Mouse (Mus musculus) heart, embryonic 12.5 days (tissue): ENCODE data around the gene Ikzf1. TPM values are rescaled to one million over a fixed set of nuclear protein-coding genes. Genes with fewer than 3 reads are reported as not detected.

Experiments
- ATAC-seq: fragments of 200-750 bp; cut with Nextera tagmentation; 2 replicates; pipeline ENCODE4 v1.8.0; 2017; ENCODE audit warnings: moderate TSS enrichment, moderate library complexity; ENCODE audit not compliant: insufficient number of reproducible peaks, low FRiP score
- H3K27ac ChIP-seq: fragments of 300-500 bp; sonication (generic); 2 replicates; pipeline ENCODE4 v1.5.1; 2016; ENCODE audit warnings: mild to moderate bottlenecking, moderate library complexity; ENCODE audit not compliant: poor library complexity, severe bottlenecking
- H3K27me3 ChIP-seq: fragments of 300-500 bp; sonication (generic); replicated peaks from 2 replicates; pipeline ENCODE4 v1.6.1; 2016; ENCODE audit warnings: mild to moderate bottlenecking, moderate library complexity
- H3K36me3 ChIP-seq: fragments of 300-500 bp; sonication (generic); 2 replicates; pipeline ENCODE4 v1.6.1; 2016; ENCODE audit warnings: mild to moderate bottlenecking, moderate library complexity
- H3K4me1 ChIP-seq: fragments of 300-500 bp; sonication (generic); replicated peaks from 2 replicates; pipeline ENCODE4 v1.6.1; 2016; ENCODE audit warnings: mild to moderate bottlenecking
- H3K4me2 ChIP-seq: fragments of 300-500 bp; sonication (generic); 2 replicates; pipeline ENCODE4 v1.6.1; 2016; ENCODE audit warnings: mild to moderate bottlenecking, moderate library complexity
- H3K4me3 ChIP-seq: fragments of 300-500 bp; sonication (generic); 2 replicates; pipeline ENCODE4 v1.5.1; 2016; ENCODE audit warnings: mild to moderate bottlenecking
- H3K9ac ChIP-seq: fragments of 300-500 bp; sonication (generic); 2 replicates; pipeline ENCODE4 v1.6.1; 2016; ENCODE audit warnings: mild to moderate bottlenecking, moderate library complexity
- H3K9me3 ChIP-seq: fragments of 300-500 bp; sonication (generic); replicated peaks from 2 replicates; pipeline ENCODE4 v1.6.1; 2016; ENCODE audit warnings: mild to moderate bottlenecking, moderate library complexity
- WGBS: fragments of 180-500 bp; shearing (Covaris S2); methylation state at CpG from one replicate; pipeline ENCODE4 v1.1.7; 2016; 5-methylcytosine and 5-hydroxymethylcytosine counted together
- polyA plus RNA-seq: library from polyadenylated mRNA; unstranded; fragments of >200 nt; fragmentation: Nextera tagmentation; extraction: Ambion mirVana; gene quantifications from 2 replicates; pipeline ENCODE4 v1.2.1, GENCODE M21; 2016

Ikzf1 gene
- polyA plus RNA-seq, 1 experiment from 2014 or later = 3.3 TPM

DNA sequence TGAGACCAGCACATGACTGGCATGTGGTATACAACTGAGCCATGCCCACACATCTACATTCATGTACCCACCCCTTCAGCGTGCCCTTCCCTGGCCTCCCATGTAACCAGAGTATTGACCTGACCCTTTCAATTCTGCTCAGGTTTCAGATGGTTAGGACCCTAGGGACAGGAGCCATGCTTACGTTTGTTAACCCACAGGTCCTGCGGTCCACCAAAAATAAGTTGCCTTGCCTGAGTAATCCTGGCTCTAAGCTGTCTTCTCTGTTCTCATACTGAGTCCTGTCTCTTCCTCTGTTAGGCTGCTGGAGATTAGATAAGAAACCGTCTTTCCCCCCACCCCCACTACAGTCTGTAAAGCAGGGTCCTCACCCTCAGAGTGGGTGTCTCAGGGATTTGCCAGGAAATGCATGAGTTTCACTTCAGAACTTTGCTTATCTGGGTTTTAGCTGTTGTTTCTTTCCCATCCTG is 42.0 kb downstream of the Ikzf1 start:
- Histone ChIP-seq H3K27ac (no peak overlapping the region), H3K9ac (no peak overlapping the region), H3K4me3 (no peak overlapping the region), H3K4me2 (no peak overlapping the region), H3K4me1 (no peaks in the 10 kb centered on the region; the same call in 1 of the 2 replicates), H3K36me3 (no peaks in the 10 kb centered on the region), H3K27me3 (no peaks in the 10 kb centered on the region), H3K9me3 (no peaks in the 10 kb centered on the region)
- 48% methylated on average over 4 of the region's 4 CpGs for WGBS
- no peak for ATAC-seq

DNA sequence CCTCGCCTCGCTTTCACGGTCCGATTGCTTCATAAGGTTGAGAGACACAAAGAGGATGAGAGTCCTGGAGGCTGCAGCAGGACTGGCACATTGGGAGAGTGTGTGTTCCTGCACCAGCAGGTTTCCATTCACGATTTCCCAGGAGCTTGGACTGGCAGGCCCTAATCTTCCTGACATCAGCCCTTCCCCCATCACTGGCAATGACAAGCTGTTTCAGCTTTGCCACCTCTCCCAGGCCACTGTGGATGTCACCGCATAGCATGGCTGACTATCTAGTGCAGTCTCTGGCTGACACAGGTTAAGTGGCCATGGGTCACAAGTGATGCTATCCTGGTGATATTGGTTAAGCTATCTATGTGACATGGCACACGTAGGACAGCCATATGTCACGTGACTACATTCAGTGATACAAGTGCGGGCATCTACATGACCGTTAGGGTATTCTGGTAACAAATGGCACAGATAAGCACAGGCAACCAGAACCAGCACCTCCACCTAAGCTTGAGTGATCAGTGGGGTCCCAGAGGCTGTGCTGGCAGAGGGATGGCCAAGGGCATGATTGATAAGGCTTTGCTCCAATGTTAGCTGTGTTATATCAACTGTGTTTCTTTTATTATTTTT is 43.2 kb downstream of the Ikzf1 start:
- Histone ChIP-seq H3K9me3 (no peaks in the 10 kb centered on the region), H3K4me1 (no peaks in the 10 kb centered on the region; the same call in 1 of the 2 replicates), H3K36me3 (no peaks in the 10 kb centered on the region), H3K4me3 (no peak overlapping the region), H3K27ac (no peak overlapping the region), H3K9ac (no peak overlapping the region), H3K4me2 (no peak overlapping the region), H3K27me3 (no peaks in the 10 kb centered on the region)
- no peak for ATAC-seq
- 76% methylated on average over 10 of the region's 10 CpGs for WGBS

DNA sequence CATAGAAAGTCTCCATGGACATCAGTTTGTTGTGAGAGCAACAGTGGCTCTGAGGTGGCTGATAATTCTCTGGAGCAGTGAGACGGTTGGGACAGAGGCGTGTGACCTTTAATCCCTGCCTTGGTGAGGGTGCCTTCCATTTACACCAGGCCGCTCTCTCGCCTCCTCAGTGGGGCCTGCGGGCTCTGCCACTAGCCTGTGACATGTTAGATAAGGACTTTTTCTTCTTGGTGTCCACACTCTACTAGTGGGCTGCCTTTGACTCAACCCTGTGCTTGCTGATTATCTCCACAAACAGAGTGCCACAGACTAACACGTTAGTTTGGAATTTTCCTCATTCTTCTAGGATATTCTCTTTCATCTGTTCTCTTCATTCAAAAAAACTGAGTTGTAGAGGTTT is 44.4 kb downstream of the Ikzf1 start:
- 35% methylated on average over 6 of the region's 6 CpGs for WGBS
- H3K4me2 ChIP-seq = no peak overlapping the region

DNA sequence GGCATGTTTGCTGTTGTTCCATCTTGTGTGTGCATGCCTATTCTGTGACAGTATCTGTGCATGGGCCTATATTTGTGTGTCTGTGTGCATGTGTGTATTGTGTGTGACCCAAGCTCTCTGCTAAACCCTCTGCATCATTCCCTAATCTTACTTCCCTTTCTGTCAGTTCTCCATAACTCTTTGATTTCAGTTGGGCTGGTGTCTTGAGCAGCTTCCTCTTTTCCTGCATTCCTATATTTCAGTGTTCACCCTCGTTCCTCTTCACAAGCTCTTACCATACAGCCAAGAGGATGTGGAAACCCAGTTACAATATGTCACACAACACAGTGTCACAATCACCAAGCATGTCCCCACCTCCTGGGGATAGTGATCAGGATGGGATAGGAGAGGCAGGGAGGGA is 45.3 kb downstream of the Ikzf1 start:
- H3K9me3 ChIP-seq = no peaks in the 10 kb centered on the region
- H3K4me1 ChIP-seq = no peaks in the 10 kb centered on the region; the same call in 1 of the 2 replicates
- H3K9ac ChIP-seq = no peak overlapping the region
- no peaks in the 10 kb centered on the region for H3K27me3 ChIP-seq
- 58% methylated on average over 1 of the region's 1 CpGs for WGBS
- no peak overlapping the region for H3K4me3 ChIP-seq
- H3K36me3 ChIP-seq = no peaks in the 10 kb centered on the region
- ATAC-seq = no peak
- H3K4me2 ChIP-seq = no peak overlapping the region
- H3K27ac ChIP-seq = no peak overlapping the region

More for the DNA sequence above, 44.4 kb downstream of the Ikzf1 start:
- Histone ChIP-seq H3K27me3 (no peaks in the 10 kb centered on the region), H3K36me3 (no peaks in the 10 kb centered on the region), H3K4me1 (no peaks in the 10 kb centered on the region; the same call in 1 of the 2 replicates), H3K9me3 (no peaks in the 10 kb centered on the region), H3K9ac (no peak overlapping the region), H3K27ac (peak overlapping the region; percentile 46; the same call in 1 of the 2 replicates), H3K4me3 (no peak overlapping the region)
- peak; percentile 91 for ATAC-seq

DNA sequence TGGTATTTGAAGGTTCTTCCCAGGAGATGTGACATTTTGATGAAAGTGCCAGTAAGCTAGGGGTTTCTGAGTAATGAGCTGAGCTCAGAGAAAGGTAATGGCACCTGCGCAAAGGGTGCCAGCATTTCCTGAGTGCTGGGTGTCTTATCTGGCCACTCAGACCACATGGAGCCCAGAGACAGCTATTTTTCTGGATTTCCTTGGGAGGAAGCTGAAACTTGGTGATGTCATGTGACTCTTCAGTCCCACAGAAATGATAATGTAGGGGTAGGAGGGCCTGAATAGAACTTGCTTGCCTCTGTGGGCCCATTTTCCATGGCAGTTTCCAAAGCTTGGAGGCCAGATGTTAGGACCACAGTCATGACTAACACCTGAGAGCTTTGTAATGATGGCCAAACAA is 46.9 kb downstream of the Ikzf1 start:
- Histone ChIP-seq H3K4me1 (no peaks in the 10 kb centered on the region; the same call in 1 of the 2 replicates), H3K36me3 (no peaks in the 10 kb centered on the region), H3K27ac (no peak overlapping the region), H3K9me3 (no peaks in the 10 kb centered on the region), H3K4me3 (no peak overlapping the region), H3K4me2 (no peak overlapping the region), H3K27me3 (no peaks in the 10 kb centered on the region), H3K9ac (no peak overlapping the region)
- ATAC-seq = no peak
- WGBS = 85% methylated on average over 1 of the region's 1 CpGs

DNA sequence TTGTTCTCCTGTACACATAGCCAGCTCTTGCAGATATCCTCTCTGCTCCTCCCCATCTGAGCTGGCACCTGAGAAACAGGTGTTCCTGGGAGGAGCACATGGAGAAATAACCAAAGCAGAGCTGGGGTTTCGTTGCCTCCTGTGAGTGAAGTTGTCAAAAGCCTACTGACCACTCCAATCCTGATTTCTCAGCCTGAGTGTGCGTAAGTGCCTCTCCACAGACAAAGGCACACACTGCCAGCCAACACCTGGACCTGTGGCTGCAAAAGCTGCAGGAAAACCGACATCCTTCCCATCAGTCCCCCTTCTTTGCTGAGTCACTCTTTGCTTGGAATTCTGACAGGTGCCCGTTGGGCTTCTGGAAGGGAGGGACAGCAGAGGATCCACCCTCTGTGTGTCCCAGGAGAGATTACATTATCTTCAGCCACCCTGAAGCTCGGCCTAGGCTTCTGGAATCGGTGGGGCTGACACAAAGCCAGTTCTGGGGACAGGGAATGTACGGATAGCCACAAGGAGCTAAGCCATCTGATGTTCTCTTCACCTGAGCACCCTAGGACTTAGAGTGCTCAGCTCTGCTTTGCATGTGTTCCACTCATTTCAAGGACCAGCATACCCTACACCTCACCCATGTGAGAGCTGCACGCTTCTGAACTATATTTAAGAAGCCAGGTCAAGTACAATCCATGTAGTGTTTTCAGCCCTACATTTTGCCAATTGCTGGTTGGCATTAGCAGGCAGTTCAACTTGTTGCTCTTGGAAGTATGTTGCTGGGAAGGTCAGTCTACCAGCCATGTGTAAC is 48.4 kb downstream of the Ikzf1 start:
- Histone ChIP-seq H3K4me3 (no peak overlapping the region), H3K4me1 (no peaks in the 10 kb centered on the region; the same call in 1 of the 2 replicates), H3K27me3 (no peaks in the 10 kb centered on the region), H3K4me2 (no peak overlapping the region), H3K36me3 (no peaks in the 10 kb centered on the region), H3K9ac (no peak overlapping the region), H3K27ac (no peak overlapping the region), H3K9me3 (no peaks in the 10 kb centered on the region)
- 49% methylated on average over 8 of the region's 8 CpGs for WGBS
- ATAC-seq = peak; percentile 70

DNA sequence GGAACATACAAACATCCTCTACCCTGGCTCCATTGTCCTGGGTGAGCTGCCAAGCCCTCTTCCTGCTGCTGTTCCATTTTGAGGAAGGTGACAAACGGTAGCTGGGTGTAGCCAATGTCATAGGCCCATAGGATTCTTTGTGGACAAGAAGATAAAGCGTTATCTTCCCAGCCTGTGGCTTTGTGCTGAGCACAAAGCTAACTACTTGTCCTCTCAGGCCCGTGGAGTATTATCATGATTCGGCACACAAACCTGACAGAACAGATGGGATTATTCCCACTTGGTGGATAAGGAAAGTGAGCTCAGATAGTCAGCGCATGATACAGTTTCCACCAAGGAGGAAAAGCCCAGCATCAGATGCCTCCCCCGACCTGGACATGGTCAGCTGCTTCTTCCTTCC is 50.4 kb downstream of the Ikzf1 start:
- H3K4me2 ChIP-seq = no peak overlapping the region
- H3K4me1 ChIP-seq = no peaks in the 10 kb centered on the region
- no peak overlapping the region for H3K4me3 ChIP-seq
- no peaks in the 10 kb centered on the region for H3K36me3 ChIP-seq
- ATAC-seq = peak; percentile 49; the same call in 1 of the 2 replicates
- WGBS = 53% methylated on average over 6 of the region's 6 CpGs
- H3K27me3 ChIP-seq = no peaks in the 10 kb centered on the region
- H3K9me3 ChIP-seq = no peaks in the 10 kb centered on the region
- H3K27ac ChIP-seq = no peak overlapping the region
- H3K9ac ChIP-seq = no peak overlapping the region

DNA sequence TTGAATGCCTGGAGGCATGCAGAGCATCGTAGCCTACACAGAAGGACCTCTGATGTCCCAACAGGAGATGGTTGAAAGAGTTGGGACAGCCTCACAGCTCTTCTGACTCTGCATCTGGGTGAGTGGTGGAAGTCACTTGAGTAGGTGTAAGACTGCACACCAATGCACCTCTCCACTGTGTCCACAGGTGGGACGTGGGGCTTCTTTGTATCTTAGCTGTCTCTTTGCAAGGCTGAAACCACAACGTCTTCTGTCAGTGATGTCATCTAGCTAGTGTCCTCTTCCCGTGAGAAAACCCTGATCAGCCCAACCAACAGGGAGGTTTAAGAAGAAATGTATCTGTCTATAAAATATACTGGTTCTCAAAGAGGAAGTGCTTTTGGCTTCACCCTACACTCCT is 52.1 kb downstream of the Ikzf1 start:
- Histone ChIP-seq H3K36me3 (no peaks in the 10 kb centered on the region), H3K4me1 (no peaks in the 10 kb centered on the region), H3K27me3 (no peaks in the 10 kb centered on the region), H3K4me2 (no peak overlapping the region), H3K9ac (no peak overlapping the region), H3K4me3 (no peak overlapping the region), H3K9me3 (no peaks in the 10 kb centered on the region), H3K27ac (no peak overlapping the region)
- ATAC-seq = no peak
- 80% methylated on average over 4 of the region's 4 CpGs for WGBS

DNA sequence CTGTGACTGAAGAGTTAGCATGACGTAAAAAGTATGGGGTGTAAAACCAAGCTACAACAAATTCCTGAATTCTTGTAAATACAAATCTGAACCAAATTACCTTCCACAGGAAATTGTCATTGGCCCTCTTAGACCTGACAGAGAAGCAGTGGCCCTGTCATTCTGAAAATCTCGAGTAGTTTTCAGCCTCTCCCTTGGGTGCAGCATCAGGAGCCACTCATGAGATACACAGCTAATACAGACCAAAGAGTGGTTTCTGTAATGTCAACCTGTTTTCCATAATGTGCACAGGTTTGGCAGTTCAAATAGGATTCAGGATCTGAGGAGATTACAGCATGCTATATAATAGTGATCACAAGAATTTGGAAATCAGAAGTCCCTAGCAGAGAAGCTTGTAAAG is 52.8 kb downstream of the Ikzf1 start:
- H3K4me1 ChIP-seq = no peaks in the 10 kb centered on the region
- no peaks in the 10 kb centered on the region for H3K27me3 ChIP-seq
- H3K4me3 ChIP-seq = no peak overlapping the region
- WGBS = 56% methylated on average over 2 of the region's 2 CpGs
- H3K9ac ChIP-seq = no peak overlapping the region
- no peak overlapping the region for H3K27ac ChIP-seq
- ATAC-seq = no peak
- no peaks in the 10 kb centered on the region for H3K9me3 ChIP-seq
- no peaks in the 10 kb centered on the region for H3K36me3 ChIP-seq
- no peak overlapping the region for H3K4me2 ChIP-seq

DNA sequence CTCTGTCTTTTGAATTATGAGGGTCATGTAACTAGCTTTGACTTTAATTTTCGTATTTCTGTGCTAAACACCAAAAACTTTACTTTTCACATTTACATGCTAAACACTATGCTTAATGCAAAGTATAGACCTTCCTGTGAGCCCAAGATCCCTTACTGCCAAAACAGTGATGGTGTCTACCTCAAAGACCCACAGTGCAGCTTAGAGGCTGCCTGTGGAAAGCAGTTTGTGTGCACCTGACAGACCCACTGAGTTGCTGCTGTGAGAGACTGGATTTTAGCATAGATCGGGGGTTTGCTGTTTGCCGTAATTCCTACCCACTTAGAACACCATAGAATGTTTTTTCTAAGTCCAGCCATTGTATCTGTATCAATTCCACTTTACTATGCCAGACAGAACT is 54.3 kb downstream of the Ikzf1 start:
- no peaks in the 10 kb centered on the region for H3K4me1 ChIP-seq

DNA sequence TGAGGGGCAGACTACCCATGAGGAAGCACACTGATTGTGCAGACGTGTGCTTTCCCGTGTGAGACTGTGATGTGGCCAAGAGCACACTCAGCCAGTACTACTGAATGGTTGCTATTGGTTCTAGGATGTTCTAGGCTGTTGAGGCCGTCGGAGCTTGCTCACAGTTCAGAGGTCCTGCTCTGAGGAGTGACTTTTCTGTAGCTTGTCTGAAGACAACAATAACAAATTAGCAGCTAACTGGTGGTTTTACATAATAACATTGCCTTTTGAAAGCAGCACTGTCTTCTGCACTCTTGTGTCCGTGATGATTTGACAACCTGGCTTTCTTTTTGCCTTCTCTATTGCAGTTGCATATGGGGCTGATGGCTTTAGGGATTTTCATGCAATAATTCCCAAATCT is 55.8 kb downstream of the Ikzf1 start:
- Histone ChIP-seq H3K9ac (no peak overlapping the region), H3K36me3 (no peaks in the 10 kb centered on the region), H3K4me2 (no peak overlapping the region), H3K9me3 (no peaks in the 10 kb centered on the region), H3K4me1 (no peaks in the 10 kb centered on the region), H3K27me3 (no peaks in the 10 kb centered on the region), H3K4me3 (no peak overlapping the region), H3K27ac (no peak overlapping the region)
- WGBS = 72% methylated on average over 5 of the region's 5 CpGs
- no peak for ATAC-seq

More for the DNA sequence above, 54.3 kb downstream of the Ikzf1 start:
- 82% methylated on average over 3 of the region's 3 CpGs for WGBS
- ATAC-seq = no peak
- Histone ChIP-seq H3K27me3 (no peaks in the 10 kb centered on the region), H3K9ac (no peak overlapping the region), H3K9me3 (no peaks in the 10 kb centered on the region), H3K36me3 (no peaks in the 10 kb centered on the region), H3K4me2 (no peak overlapping the region), H3K27ac (no peak overlapping the region), H3K4me3 (no peak overlapping the region)
